Mouse (Mus musculus): Measurements from ENCODE around the gene Tmbim4.

DNA sequence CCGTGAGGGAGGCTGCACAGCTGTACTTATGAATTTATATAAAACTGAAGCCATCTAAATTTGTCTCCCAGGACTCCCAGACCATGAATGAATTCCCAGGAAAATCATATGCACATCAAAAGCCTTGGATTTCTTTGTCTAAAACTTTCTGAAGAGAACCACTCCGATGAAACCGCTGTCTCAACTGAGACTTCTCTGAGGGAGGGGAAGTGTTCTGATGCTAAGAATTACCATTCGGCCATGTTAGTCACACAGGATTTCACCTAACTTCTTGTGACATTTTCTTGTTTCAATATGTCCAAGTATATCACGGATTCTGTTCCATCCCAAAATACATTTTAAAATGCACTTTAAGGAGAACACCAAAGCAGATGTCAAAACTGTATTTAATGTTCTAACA is 31.5 kb upstream of the Tmbim4 start:
- TF ChIP-seq CTCF (IDR thresholded peaks at IDR 0.05; ENCODE audit: low read depth, low read length) (no peak), GATA1 (IDR thresholded peaks at IDR 0.05; ENCODE audit: borderline replicate concordance, low read length) (no peak), TAL1 (conservative IDR thresholded peaks at IDR 0.05; ENCODE audit: low read depth, low read length) (no peak), POLR2AphosphoS5 (IDR thresholded peaks at IDR 0.05; ENCODE audit: insufficient replicate concordance, low read depth, low read length) (no peak), GATA2 (IDR thresholded peaks at IDR 0.05; ENCODE audit: borderline replicate concordance, low read depth, low read length) (no peak)

Measured in G1E (cell line).